Comparison of ENCODE assay signal across 9 mouse cellular contexts in the genomic region with DNA sequence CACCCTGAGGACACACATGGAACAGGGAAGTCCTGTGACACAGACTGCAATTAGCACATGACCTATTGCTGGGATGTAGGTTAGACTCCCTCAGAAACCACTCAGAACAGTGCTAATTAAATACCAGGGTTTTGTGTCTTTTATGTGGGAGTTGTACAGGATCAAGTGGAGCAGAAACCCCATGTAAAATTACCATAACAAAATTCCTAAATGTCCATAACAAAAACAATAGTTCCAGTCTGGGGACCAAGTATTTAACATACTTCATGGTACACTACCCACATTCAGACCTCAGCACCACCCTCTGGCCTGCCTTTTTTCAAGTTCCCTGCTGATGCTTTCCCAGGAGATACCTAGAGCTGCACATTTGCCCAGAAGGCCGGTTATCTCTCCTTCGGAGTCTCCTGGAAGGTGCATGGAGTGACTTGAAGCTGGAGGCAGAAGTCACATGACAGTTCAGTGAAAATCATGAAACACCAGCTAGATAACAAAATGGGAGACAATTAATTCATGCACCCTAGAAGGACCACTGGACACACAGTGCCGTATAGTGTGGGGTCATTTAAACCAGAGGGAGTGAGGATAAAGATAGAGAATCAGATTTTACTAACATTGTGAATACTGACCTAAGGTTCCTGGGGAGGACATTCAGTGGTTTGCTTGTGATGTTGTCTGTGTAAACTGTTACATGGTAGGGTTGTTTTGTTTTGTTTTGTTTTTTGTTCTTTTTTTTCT. TPM values are rescaled to one million over a fixed set of nuclear protein-coding genes. Genes with fewer than 3 reads are reported as not detected.
A peak's percentile ranks its signal among the peaks of the same experiment; 100 is the strongest.
DNase-seq lines count a peak whose midpoint lies in the region; ATAC-seq and TF ChIP-seq lines count a peak whose summit lies in the region.
"Had no signal": no experiment of that assay in that cellular context is flagged by ENCODE, and none has a peak within 500 bp of the region (broad histone marks: within the 10 kb centered on the region; RNA-seq: fewer than 3 reads in every experiment).

No protein-coding gene starts in this region.

- no peaks in the 10 kb centered on the region for H3K9me3 ChIP-seq in forebrain, embryonic 11.5 days (ENCODE audit: control insufficient read depth, low read length)
- H3K9me3 ChIP-seq in midbrain, embryonic 12.5 days = no peaks in the 10 kb centered on the region
- H3K9me3 ChIP-seq: liver, embryonic 13.5 days had no signal

- no peak for TF ChIP-seq CTCF in C2C12 (IDR thresholded peaks at IDR 0.05; ENCODE audit: control insufficient read depth, insufficient read depth, insufficient read length)

- peak; percentile 74 for ATAC-seq in forebrain, embryonic 11.5 days (replicated peaks; ENCODE audit: low FRiP score)
- peak; percentile 47 for ATAC-seq in midbrain, embryonic 12.5 days (ENCODE audit: low FRiP score, low read depth)

- H3K4me2 ChIP-seq in forebrain, embryonic 11.5 days (ENCODE audit: low read depth, low read length, severe bottlenecking) = peak overlapping the region; percentile 27; the same call in 1 of the 2 replicates
- 0 out of 2 replicates have a peak overlapping the region, but pooled peaks have one; percentile 17 for H3K4me2 ChIP-seq in midbrain, embryonic 12.5 days (replicated peaks)
- H3K4me2 ChIP-seq: liver, embryonic 13.5 days had no signal

- peak; percentile 68 for DNase-seq in heart, adult 11 months
- DNase-seq in heart, postnatal 36 days = no peak
- DNase-seq in forebrain, embryonic 11.5 days (ENCODE audit: low spot score) = peak; percentile 54
- no peak for DNase-seq in left cerebral cortex, adult 18-20 months (ENCODE audit: low spot score in 2 of 2)
- DNase-seq in adrenal gland, adult 2 months = no peak
- DNase-seq in gastrocnemius, postnatal 10 days = no peak
- DNase-seq: liver, embryonic 13.5 days had no signal

- H3K79me2 ChIP-seq in C2C12 (ENCODE audit: control insufficient read depth, insufficient read depth) = peaks cover 3% of the 10 kb centered on the region

- peak overlapping the region; percentile 29 for H3K9ac ChIP-seq in forebrain, embryonic 11.5 days (ENCODE audit: low read length)
- H3K9ac ChIP-seq in midbrain, embryonic 12.5 days (replicated peaks) = no peak overlapping the region
- H3K9ac ChIP-seq: liver, embryonic 13.5 days had no signal

- H3K79me3 ChIP-seq in C2C12 (ENCODE audit: low read depth) = peaks cover under 1% of the 10 kb centered on the region

- H3K36me3 ChIP-seq in C2C12 (ENCODE audit: control insufficient read depth, insufficient read depth) = no peaks in the 10 kb centered on the region
- H3K36me3 ChIP-seq in forebrain, embryonic 11.5 days (ENCODE audit: control insufficient read depth, insufficient read depth, low read length) = no peaks in the 10 kb centered on the region
- H3K36me3 ChIP-seq in midbrain, embryonic 12.5 days = no peaks in the 10 kb centered on the region
- H3K36me3 ChIP-seq: liver, embryonic 13.5 days had no signal

- H3K27me3 ChIP-seq in C2C12 (ENCODE audit: control insufficient read depth, insufficient read depth, insufficient read length) = no peaks in the 10 kb centered on the region
- H3K27me3 ChIP-seq in forebrain, embryonic 11.5 days (ENCODE audit: control insufficient read depth, insufficient read depth, low read length) = no peaks in the 10 kb centered on the region
- H3K27me3 ChIP-seq in midbrain, embryonic 12.5 days = no peaks in the 10 kb centered on the region
- H3K27me3 ChIP-seq: liver, embryonic 13.5 days had no signal

- no peak overlapping the region for H3K4me3 ChIP-seq in C2C12 (ENCODE audit: insufficient read depth, poor library complexity, severe bottlenecking)
- no peak overlapping the region for H3K4me3 ChIP-seq in forebrain, embryonic 11.5 days (ENCODE audit: low read depth, low read length)
- no peak overlapping the region for H3K4me3 ChIP-seq in midbrain, embryonic 12.5 days
- H3K4me3 ChIP-seq: liver, embryonic 13.5 days had no signal

- WGBS in forebrain, embryonic 11.5 days = 32% methylated on average over 3 of the region's 3 CpGs
- WGBS in midbrain, embryonic 12.5 days = 13% methylated on average over 3 of the region's 3 CpGs

- intact Hi-C loops in heart, postnatal 36 days (cut with DNase I) = loop anchor here (10.0 kb wide), 1 partner anchor 468 kb away; no protein-coding TSS in a partner anchor

- no peak overlapping the region for H3ac ChIP-seq in C2C12 (ENCODE audit: control insufficient read depth, insufficient read length, low read depth)

- peaks cover 9% of the 10 kb centered on the region for H3K4me1 ChIP-seq in forebrain, embryonic 11.5 days (replicated peaks; ENCODE audit: control insufficient read depth, insufficient read depth, low read length)
- H3K4me1 ChIP-seq in midbrain, embryonic 12.5 days = peaks cover 40% of the 10 kb centered on the region

- H3K27ac ChIP-seq in forebrain, embryonic 11.5 days (ENCODE audit: low read depth, low read length) = peak overlapping the region; percentile 98
- peak overlapping the region; percentile 92 for H3K27ac ChIP-seq in midbrain, embryonic 12.5 days (replicated peaks)
- H3K27ac ChIP-seq: liver, embryonic 13.5 days had no signal

TF ChIP-seq in C2C12, 6 proteins besides CTCF, POLR2A, EP300 and RAD21:
- TF ChIP-seq MYOG (IDR thresholded peaks at IDR 0.05; ENCODE audit: control insufficient read depth, extremely low read depth, insufficient read length) = no peak
- TF ChIP-seq USF1 (IDR thresholded peaks at IDR 0.05; ENCODE audit: low read depth) = peak; percentile 24
- no peak for TF ChIP-seq FOSL1 (IDR thresholded peaks at IDR 0.05; ENCODE audit: insufficient read depth, low read length, poor library complexity, severe bottlenecking)
- no peak for TF ChIP-seq MYOD1 (IDR thresholded peaks at IDR 0.05; ENCODE audit: control insufficient read depth, insufficient read length, low read depth)

RNA-seq across cellular contexts. Expression of gene Pmpcb, which starts 4.6 kb away (rescaled TPM):
- total RNA-seq in heart, postnatal 36 days (2021) = 100 to 1,000 TPM; 243 to 264 TPM
- polyA plus RNA-seq in C2C12 (2012; fragmentation: generic; extraction: Trizol) = 92.8 TPM
- 98.6 and 99.3 TPM in 2 replicates for polyA plus RNA-seq in forebrain, embryonic 11.5 days (2014; fragmentation: Nextera tagmentation; extraction: Ambion mirVana)
- polyA plus RNA-seq in midbrain, embryonic 12.5 days (2016; fragmentation: Nextera tagmentation; extraction: Ambion mirVana) = 90.8 and 97.2 TPM in 2 replicates
- total RNA-seq in left cerebral cortex, adult 18-20 months (2021) = 10 to 100 TPM; 74.5 to 77.2 TPM
- 100 to 1,000 TPM; 273 to 311 TPM for total RNA-seq in adrenal gland, adult 2 months (2021)
- 27.1 and 35.1 TPM in 2 replicates for polyA plus RNA-seq in adrenal gland, adult 2 months (2012; rRNA removed)
- total RNA-seq in gastrocnemius, postnatal 10 days (2021) = 100 to 1,000 TPM; 131 to 143 TPM

RNA-seq across cellular contexts. Expression of gene Napepld, which starts 31.1 kb away (rescaled TPM):
- 1 to 10 TPM; 4.3 to 5.4 TPM for total RNA-seq in heart, postnatal 36 days (2021)
- polyA plus RNA-seq in C2C12 (2012; fragmentation: generic; extraction: Trizol) = 0.50 TPM
- 17.9 and 20.3 TPM in 2 replicates for polyA plus RNA-seq in forebrain, embryonic 11.5 days (2014; fragmentation: Nextera tagmentation; extraction: Ambion mirVana)
- 10.2 and 10.9 TPM in 2 replicates for polyA plus RNA-seq in midbrain, embryonic 12.5 days (2016; fragmentation: Nextera tagmentation; extraction: Ambion mirVana)
- 10 to 100 TPM; 16.0 to 16.4 TPM for total RNA-seq in left cerebral cortex, adult 18-20 months (2021)
- 10 to 100 TPM; 21.2 to 54.5 TPM for total RNA-seq in adrenal gland, adult 2 months (2021)
- polyA plus RNA-seq in adrenal gland, adult 2 months (2012; rRNA removed) = 13.2 and 21.6 TPM in 2 replicates
- total RNA-seq in gastrocnemius, postnatal 10 days (2021) = 1 to 10 TPM; 6.3 to 6.5 TPM

RNA-seq across cellular contexts. Expression of gene Dnajc2, which starts 52.7 kb away (rescaled TPM):
- 10 to 100 TPM; 21.2 to 22.8 TPM for total RNA-seq in heart, postnatal 36 days (2021)
- polyA plus RNA-seq in C2C12 (2012; fragmentation: generic; extraction: Trizol) = 22.3 TPM
- 102 TPM in 2 replicates for polyA plus RNA-seq in forebrain, embryonic 11.5 days (2014; fragmentation: Nextera tagmentation; extraction: Ambion mirVana)
- 88.8 and 89.7 TPM in 2 replicates for polyA plus RNA-seq in midbrain, embryonic 12.5 days (2016; fragmentation: Nextera tagmentation; extraction: Ambion mirVana)
- total RNA-seq in left cerebral cortex, adult 18-20 months (2021) = 10 to 100 TPM; 35.0 to 35.5 TPM
- 10 to 100 TPM; 27.6 to 33.5 TPM for total RNA-seq in adrenal gland, adult 2 months (2021)
- 36.7 and 42.7 TPM in 2 replicates for polyA plus RNA-seq in adrenal gland, adult 2 months (2012; rRNA removed)
- 10 to 100 TPM; 16.1 to 17.5 TPM for total RNA-seq in gastrocnemius, postnatal 10 days (2021)

RNA-seq across cellular contexts. Expression of gene Psmc2, which starts 52.7 kb away (rescaled TPM):
- total RNA-seq in heart, postnatal 36 days (2021) = 100 to 1,000 TPM in 1 of 2 experiments, 10 to 100 TPM in 1; 98.9 to 103 TPM
- 141 TPM for polyA plus RNA-seq in C2C12 (2012; fragmentation: generic; extraction: Trizol)
- 236 and 240 TPM in 2 replicates for polyA plus RNA-seq in forebrain, embryonic 11.5 days (2014; fragmentation: Nextera tagmentation; extraction: Ambion mirVana)
- 214 and 220 TPM in 2 replicates for polyA plus RNA-seq in midbrain, embryonic 12.5 days (2016; fragmentation: Nextera tagmentation; extraction: Ambion mirVana)
- total RNA-seq in left cerebral cortex, adult 18-20 months (2021) = 100 to 1,000 TPM; 112 to 118 TPM
- 100 to 1,000 TPM; 136 to 146 TPM for total RNA-seq in adrenal gland, adult 2 months (2021)
- 7.7 and 8.2 TPM in 2 replicates for polyA plus RNA-seq in adrenal gland, adult 2 months (2012; rRNA removed)
- total RNA-seq in gastrocnemius, postnatal 10 days (2021) = 100 to 1,000 TPM; 112 to 114 TPM

Comparison
In these comparisons a context has a peak if more than half of its experiments do, and no peak if none do; other contexts are left out.
1. DNase-seq: peak in heart, adult 11 months (single experiment) and forebrain, embryonic 11.5 days (single experiment); none in heart, postnatal 36 days (0 of 2), left cerebral cortex, adult 18-20 months (0 of 2), adrenal gland, adult 2 months (single experiment) and gastrocnemius, postnatal 10 days (single experiment).